Mouse (Mus musculus) right cerebral cortex, postnatal 14 days (tissue): Measurements from ENCODE around the gene Abcc9.
"Not testable (repeated sequence)": the region's sequence is repeated elsewhere in the genome, so short reads cannot be mapped to it uniquely, and the experiment has no call there.

Experiments used
- DNase-seq: peaks from one replicate; pipeline ENCODE4 v3.0.0; 2022

Gene Abcc9

DNA sequence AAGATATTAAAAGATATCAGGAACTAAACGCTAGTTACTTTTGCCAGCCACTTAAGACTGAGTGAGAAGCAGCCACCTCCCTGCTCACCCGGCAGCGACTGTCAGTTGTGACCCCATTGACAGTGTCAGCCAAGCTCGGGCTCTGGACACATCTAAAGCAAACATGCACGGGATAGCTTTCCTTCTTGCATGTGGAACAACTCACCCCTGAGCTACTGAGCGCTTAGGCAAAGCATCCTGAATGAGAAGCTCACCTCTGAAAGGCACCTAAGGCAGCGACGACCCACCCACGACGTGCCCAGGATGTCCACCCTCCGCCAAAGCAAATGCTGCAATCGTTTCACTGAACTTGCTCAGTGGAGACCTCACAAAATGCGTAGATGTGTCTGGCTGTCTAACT lies 954 bp downstream of the Abcc9 start:
- DNase-seq = no peak

DNA sequence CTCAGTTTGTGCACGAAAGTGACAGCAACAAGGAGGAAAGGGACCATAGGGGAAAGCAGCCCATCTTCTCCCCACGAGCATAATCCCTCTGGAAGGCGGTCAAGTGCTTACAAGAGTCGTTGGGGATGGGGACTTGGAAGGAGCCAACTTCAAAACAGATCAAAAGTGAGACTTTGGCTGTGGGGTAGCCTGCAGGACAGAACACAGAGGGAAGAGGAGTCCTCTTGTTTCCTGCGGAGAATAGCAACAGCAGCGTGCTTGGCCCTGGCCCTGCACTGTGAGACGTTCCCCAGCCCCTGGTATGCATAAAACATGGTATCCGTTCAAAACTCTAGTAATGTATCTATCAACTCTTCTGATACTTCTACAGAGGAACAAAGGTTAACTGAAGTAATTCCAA lies 1.4 kb downstream of the Abcc9 start:
- no peak for DNase-seq

DNA sequence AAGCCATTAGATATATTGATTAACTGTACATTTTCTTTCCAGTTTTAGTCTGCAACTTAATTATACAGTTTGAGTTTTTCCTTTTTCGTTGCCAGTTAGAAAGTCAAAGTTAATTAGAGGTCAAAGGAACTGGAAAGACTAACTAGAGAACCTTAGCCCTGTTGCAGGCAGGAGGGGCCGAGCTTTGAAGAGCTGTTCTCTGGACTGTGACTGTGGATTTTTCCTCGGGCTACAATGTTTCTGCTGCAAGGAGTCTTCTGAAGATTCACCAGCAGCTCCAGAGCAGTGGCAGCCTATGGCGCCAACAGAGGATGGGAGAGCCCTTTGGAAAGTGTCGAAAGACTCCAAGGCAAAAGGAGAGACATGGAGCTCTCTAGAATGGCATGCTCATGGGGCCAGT lies 10.0 kb downstream of the Abcc9 start:
- no peak for DNase-seq

DNA sequence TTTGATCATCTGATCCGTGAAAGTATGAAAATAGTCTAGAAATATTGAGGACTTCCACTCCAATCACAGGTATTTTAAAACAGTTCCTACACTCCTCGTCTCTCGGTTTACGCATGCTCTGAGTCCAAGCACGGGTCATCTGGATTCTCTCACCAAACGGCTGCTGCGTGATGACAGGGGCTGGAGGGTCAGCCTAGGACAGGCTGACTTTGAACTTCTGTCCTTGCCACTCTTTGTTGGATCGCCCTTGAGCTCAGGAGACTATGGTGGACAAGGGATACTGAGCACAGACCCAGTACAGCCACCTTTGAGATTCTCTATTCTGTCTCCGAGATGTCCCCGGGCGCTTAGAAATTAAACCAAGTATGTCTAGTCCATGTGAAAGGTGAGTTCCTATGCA lies 12.4 kb downstream of the Abcc9 start:
- no peak for DNase-seq

DNA sequence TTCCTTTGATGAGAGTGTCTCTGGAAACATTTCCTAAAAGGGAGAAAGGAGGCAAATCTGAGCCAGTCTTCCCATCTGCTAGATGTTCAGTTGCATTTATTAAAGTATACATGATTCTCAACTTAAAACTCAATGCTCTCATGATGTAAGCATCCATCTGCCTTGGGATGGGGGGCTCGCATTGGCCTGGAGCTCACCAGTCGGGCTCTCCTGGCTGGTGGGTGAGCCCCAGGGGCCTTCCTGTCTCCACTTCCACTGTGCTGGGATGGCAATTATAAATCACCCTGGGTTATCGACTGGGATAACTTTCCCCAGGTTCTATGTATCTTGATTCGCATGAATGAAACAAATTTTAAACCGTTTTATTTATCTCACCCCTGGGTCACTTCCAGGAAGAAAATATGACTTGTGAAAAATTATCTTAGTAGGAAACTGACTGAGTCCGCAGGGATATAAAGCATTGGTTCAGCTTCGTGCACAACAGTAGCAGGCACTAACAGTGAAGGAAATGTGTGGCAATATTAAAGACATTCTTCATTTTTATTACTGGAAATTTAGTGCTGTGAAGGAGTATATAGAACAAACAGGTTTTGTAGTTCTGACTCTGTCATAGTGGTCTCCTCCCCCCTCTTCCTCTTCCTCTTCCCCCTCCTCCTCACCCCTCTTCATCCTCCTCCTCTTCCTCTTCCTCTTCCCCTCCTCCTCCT lies 19.0 kb downstream of the Abcc9 start:
- DNase-seq = no peak

DNA sequence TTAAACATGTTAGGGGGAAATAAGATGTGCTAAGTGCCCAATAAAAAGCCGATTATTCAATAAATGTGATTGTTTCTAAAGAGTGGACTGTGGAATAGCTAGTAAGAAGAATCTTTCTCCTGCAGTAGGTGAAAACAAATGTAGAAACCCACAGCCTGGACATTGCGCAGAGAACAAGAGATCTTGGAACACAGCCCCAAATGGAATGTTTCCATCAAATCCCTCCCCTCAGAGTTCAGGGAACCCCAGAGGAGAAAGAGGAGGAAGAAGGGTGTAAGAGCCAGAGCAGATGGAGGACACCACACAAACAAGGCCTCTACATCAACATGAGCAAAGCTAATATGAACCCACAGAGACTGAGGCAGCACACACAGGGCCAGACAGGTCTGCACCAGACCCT lies 32.1 kb downstream of the Abcc9 start:
- no peak for DNase-seq

DNA sequence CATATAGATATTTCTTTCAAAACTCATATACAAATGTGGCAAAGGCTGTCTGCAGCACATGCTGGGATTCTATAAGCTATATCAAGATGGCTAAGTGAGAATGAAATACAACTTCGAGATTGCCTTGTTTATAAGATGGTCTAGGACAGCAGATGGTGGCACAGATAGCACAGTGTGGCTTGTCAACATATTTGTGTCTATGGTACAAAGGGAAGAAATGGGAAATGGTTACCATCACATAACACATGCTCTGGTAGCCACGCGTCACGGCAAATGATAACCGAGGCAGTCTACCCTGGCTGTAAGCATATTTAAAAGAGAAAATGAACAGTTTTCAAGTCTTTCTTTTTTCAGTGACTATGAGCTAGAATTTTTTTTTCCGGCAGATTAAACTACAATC lies 32.8 kb downstream of the Abcc9 start:
- DNase-seq = no peak

DNA sequence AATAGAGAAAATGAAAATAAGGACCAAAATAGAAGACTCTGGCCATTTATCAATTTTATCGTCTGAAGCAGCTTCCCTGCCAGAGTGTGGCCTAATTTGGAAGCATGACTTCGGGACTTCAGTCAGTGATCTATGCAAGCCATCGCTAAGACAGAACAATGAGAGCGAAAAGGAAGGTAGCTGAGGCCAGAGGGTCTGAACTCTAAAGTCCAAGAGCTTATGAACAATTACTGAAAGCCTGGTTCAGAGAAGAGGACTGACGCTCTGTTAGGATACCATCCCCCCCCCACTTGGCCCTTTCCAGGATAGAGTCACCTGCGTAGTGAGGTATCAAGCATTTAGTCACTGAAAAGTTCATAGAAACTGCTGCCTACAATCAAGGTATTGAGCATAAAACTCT lies 33.3 kb downstream of the Abcc9 start:
- no peak for DNase-seq

DNA sequence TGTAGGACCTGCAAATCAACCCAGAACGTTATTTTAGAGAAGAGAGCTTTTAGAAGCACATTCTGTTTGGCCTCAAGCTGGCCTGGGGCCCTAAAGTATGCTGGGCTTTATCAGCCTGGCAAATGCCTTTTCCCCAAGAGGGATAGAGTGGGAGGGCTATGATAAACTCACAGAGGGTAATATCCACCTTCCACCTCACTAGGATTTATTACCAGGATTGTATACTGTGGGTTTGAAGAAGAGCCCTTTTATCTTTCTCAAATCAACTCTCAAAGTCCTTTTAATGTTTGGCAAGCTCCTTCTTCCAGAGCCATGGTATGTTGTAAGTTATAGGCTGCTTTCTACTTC lies 33.7 kb downstream of the Abcc9 start:
- DNase-seq = no peak

DNA sequence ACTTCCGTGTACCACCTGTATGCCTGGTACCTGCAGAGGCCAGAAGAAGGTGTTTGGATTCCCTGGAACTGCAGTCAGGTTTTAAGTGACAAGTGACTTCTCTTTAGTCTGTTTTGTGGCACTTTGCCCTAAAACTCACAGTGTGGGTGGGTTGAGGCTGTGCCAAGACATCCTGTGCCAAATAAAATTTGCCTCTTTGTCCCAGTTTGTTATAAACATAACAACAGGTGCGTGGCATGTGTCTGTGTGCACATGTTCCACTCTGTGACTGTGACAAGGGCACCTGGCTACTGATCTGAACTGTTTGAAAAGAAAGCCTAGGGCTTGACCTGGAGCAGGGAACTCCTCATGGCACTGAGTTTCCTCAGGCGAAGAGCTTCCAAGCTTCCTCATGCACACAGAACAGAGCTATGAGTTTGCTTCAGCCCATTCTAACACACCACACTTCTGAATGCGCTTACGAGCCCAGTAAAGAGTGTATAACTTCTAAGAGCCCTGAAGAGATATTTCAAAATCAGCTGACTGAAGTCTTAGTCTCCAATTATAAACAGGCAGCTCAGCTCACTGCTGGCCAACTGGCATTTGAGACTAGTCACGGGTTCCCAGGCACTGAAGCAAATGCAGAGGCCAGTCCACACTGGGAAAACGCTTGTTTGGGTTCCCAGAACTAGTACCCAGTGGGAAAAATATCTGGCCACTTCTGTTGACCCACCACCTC lies 34.3 kb downstream of the Abcc9 start:
- no peak for DNase-seq

DNA sequence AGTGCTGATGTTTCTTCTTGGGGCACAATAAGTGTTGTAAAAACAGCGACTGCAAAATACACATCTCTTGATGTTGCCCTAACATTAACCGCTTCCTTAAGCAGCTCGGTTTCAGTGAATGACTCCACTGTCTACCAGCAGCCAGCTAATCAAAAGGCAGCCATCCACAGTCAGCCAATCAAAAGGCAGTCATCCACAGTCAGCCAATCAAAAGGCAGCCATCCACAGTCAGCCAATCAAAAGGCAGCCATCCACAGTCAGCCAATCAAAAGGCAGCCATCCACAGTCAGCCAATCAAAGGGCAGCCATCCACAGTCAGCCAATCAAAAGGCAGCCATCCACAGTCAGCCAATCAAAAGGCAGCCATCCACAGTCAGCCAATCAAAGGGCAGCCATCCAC lies 40.1 kb downstream of the Abcc9 start:
- not testable (repeated sequence) for DNase-seq

DNA sequence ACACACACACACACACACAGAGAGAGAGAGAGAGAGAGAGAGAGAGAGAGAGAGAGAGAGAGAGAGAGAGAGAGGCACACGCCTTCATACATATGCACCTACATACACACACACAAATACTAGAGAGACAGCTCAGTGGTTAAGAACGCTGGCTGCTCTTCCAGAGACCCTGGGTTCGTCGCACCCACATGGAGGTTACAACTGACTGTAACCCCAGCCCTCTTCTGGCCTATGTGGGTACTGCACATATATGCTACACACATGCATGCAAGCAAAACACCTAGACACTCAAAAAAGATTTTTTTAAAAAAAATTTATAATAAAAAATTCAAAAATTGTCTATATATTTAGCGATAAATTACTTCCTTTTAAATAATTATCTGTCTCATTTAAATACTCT lies 43.1 kb downstream of the Abcc9 start:
- DNase-seq = peak; percentile 9

DNA sequence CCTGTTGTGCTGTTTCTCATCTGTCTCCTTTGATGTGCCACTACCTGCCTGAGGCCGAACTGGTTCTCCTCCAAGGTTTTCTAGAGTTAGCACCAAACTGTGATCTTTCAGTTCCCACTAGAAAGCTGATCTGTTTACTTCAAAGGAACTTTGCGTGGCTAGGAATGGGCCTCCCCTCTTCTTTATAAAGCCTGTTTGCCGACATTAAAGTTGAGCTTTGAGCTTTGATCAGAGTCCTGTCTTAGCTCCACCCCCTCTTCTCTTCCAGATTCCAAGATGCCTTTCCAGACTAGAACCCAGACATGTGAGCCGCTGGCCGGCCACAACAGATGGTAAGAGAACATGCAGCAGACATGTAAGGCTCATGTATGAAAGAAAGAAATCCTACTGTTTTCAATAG lies 47.6 kb downstream of the Abcc9 start:
- no peak for DNase-seq

DNA sequence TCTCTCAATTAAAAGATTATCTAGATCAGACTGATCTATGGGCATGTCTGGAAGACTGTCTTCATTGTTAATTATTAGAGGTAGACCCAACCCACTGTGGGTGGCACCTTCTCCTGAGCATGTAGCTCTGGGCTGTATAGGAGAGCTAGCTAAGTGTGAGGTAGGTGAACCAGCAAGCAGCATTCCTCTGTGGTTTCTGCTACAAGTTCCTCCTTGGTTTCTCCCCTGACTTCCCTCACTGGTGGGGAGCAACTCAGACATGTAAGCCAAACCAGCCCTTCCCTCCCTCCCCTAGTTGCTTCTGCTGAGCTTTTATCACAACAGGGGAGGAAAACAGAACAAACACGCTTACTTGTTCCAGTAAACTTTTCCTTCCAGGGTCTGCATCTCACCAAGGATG lies 49.9 kb downstream of the Abcc9 start:
- DNase-seq = no peak

DNA sequence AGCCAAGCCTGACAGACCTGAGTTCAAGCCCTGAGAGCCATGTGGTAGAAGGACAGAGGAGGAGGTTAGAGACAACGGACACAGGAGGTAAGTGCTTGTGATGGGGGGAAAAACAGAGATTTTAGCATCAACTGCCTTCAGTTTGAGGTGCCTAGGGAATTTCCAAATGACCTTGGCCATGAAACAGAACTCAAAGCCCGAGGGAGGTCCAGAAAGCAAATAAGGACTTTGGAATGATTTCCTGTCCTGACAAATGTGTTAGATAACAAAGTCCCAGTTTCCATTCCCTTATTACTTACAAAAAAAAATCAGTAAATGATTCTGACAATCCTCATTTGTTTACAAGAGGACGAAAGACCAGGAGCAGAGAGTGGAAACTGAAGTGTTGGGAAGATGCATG lies 52.8 kb downstream of the Abcc9 start:
- DNase-seq = no peak

DNA sequence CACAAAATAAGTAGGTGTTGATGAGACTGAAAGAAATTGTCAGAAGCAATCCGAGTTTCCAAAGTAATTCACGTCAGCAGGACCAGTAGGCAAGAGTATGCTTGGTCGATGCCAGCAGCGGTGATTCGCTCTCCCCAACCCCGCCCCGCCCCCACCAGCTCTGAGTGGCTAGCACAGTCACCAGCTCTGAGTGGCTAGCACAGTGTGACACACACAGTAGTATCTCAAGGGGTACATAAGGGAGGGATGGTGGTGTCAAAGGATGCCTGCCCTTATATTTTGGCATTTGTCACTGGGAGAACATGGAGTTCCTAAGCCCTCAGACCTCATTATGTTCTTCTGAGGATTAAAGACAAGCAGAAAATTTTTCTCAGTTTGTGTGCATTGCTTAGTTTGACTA lies 56.6 kb downstream of the Abcc9 start:
- no peak for DNase-seq

DNA sequence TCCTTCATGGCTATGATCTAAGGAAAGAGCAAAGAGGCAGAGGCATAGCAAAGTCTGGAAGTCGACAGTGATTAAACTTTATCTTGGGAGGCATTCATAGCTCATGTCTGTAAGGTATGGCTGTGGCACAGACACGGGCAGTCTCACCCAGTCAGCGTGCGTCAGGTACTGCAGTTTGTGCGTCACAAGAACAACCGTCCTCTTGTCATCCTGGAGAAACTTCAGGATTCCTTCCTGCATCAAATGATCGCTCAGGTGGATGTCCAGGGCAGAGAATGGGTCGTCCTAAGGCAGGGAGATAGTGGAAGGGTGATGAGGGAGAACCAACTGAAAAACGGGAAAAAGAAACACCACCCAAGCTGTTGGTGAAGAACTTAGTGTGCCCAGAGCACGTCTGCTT lies 62.8 kb downstream of the Abcc9 start:
- DNase-seq = no peak

DNA sequence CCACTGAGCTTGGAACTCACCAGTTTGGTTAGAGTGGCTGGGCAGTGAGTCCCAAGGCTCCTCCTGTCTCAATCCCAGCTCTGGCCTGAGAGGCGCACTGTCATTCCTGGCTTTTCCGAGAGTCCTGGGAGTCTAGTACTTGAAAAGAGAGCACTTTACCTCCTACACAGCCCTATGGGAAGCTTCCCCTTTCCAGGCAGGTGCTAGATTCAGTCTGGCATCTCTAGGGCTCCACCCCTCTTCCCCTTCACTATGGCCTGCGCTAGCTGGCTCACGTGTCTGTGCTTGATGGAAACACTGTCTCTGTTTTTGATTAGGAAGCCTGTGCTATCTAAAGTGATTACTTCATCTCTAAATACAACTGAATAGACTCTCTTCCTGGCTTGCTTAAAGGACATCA lies 66.5 kb downstream of the Abcc9 start:
- DNase-seq = no peak

DNA sequence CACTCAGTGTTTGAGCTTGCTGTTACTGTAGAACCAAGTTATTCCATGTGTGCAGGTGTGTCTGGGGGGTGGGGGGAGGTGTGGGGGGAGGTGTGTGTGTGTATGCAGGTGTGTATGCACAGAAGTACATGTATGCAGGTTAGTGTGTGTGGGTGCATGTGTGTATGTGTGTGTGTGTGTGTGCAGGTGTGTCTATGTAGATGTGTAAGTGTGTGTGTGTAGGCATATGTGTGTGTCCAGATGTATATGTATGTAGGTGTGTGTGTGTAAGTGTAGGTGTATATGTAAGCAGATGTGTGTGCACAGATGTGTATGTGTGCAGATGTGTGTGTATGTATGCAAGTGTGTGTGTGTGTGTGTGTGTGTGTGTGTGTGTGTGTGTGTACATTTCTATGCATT lies 66.9 kb downstream of the Abcc9 start:
- DNase-seq = no peak

DNA sequence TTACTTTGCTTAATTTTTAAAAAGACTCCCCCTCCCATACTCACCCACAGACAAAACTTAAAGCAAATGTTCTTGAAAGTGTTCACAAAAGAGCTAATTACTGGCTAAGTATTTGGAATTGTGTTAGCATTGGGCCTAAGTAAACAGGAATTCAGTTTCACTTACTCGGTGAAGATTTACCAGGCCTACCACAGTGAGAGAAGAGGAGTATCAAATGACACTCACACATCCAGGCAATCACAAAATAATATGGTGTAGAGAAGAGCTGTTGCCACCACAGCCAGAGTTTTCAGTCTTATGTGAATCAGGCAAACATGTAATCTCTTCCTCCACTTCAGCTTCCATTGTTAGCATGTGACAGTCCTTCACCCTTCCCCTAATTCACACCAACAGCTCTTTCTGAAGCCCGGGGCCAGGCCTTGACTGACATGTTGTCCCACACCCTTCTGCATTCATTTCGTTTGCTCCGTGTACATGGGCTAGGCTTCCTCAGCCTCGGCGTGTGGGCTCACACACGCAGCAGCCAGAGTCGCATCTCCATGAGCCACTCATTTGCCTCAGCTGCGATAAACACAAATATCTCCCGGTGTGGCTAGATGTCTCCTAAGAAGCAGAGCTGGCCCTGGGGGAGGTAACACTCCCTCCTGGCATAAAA lies 67.5 kb downstream of the Abcc9 start:
- no peak for DNase-seq

DNA sequence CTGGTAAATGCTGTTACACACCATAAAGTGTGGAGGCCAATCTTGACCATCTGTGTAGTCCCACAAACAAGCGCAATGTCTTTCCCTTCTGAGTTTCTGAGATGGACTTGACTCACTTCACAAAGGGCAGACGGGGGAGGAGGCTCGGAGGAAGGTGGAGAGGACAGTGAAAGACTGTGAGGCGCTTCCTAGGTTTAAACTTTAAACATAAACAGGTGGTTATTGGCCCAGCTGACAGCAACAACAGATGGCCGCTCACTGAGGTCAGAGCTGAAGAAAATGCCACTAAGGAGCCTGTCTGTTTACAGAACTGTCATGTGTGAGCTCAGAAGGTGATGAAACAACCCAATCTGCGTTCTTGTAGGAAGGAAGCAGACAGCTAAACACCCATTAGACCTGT lies 78.8 kb downstream of the Abcc9 start:
- DNase-seq = no peak

DNA sequence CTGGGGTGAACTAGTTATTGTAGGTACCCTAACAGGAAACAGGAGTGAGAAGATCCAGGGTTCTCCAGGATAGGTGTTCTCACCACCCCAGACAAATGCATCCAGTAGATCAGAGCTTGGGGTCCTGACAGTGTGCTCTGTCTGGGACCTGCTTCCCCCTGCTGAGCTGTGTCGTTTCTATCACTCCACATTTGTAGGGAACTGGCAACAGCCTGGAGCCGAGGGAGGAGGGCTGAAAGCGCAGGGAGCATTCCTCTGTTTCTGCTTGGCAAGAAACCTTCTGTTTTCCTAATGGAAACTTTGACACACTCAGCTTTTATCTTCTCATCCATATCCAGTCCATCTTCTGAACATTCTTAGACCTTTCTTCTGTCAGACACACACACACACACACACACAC lies 85.5 kb downstream of the Abcc9 start:
- DNase-seq = no peak

DNA sequence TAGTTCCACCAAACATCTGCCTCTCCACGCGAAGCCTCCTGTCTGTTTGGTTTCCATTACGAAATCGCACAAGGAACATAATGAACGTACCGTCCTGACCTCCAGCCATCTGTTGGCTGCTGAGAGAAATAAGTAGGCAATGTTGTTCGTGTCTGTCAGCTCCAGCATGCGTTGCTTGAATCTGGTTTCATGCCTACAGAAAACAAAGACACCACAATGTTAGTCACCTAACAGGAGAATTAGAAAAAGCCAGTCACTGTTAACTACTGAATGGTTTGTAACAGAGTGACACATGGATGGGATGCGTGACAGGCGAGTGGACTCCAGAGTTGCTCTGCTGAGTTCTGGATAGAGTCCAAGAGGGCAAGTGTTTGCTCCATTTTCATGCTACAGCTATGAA lies 87.8 kb downstream of the Abcc9 start:
- no peak for DNase-seq

DNA sequence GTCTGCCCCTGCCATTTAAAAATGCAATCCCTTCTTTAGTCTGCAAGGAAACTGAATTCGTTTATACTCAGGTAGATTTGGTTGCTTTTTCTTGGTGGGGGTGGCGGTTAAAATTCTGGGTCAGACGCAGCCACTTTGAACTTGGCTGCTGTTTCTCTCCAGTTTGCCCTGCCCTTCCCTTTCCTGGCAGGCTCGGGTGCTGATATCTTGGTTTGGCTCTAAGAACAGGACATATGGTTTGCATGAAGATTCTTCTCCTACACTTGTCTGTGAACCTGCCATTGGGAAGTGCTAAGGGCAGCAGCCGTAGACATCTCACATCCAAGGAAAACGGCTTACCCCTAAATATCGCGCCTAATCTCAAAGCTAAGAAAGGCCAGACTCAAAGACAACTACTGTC lies 89.7 kb downstream of the Abcc9 start:
- DNase-seq = no peak
